Mouse (Mus musculus) liver, embryonic 14 days (tissue): ENCODE results near the gene Poldip2. TPM values are rescaled to one million over a fixed set of nuclear protein-coding genes. Genes with fewer than 3 reads are reported as not detected.

Source experiments
- polyA plus RNA-seq: library from polyadenylated mRNA; depleted of rRNA; stranded (reverse); fragments of >200 nt; gene quantifications from 2 replicates; pipeline ENCODE4 v1.2.3, GENCODE M21; 2012; rRNA removed

Gene Poldip2
- 24.1 and 28.3 TPM in 2 replicates for polyA plus RNA-seq

GRCm38 (mm10) chr11:78512025-78512957 is at the start of gene Poldip2, which contains the start of gene Tmem199:
Poldip2 (plus strand) TSS chr11:78512193.
Tmem199 (minus strand) TSS chr11:78512172.

GRCm38 (mm10) chr11:78465568-78466180 is 46.3 kb upstream of the Poldip2 start, which contains the start of gene Slc46a1:
Slc46a1 (plus strand) TSS chr11:78465697.

GRCm38 (mm10) chr11:78497544-78498522 is 14.2 kb upstream of the Poldip2 start, which contains the start of gene Sarm1:
Sarm1 (minus strand) TSS chr11:78497754.

GRCm38 (mm10) chr11:78499004-78499403 is 13.0 kb upstream of the Poldip2 start, which contains the start of gene Vtn:
Vtn (plus strand) TSS chr11:78499091.

GRCm38 (mm10) chr11:78502909-78503650 is 8.9 kb upstream of the Poldip2 start, which contains the start of gene Sebox:
Sebox (plus strand) TSS chr11:78503447.

GRCm38 (mm10) chr11:78536080-78536689 is 24.2 kb downstream of the Poldip2 start, which contains the start of the genes Tnfaip1 and Ift20:
Tnfaip1 (minus strand) TSS chr11:78536332.
Ift20 (plus strand) TSS chr11:78536361.

GRCm38 (mm10) chr11:78550168-78551058 is 38.4 kb downstream of the Poldip2 start, which contains the start of gene Tmem97:
Tmem97 (minus strand) TSS chr11:78550777.

Other genes with a start within 250 kb of the Poldip2 start
- gene BC030499, start 221.4 kb upstream of the Poldip2 start, polyA plus RNA-seq: 0.18 and 0.21 TPM in 2 replicates
- gene Spag5, start 210.7 kb upstream of the Poldip2 start, polyA plus RNA-seq: 36.6 and 42.5 TPM in 2 replicates
- 4.2 TPM in 2 replicates for gene Aldoc, start 189.2 kb upstream of the Poldip2 start, polyA plus RNA-seq
- gene Pigs, start 183.8 kb upstream of the Poldip2 start, polyA plus RNA-seq: 16.9 and 19.0 TPM in 2 replicates
- 30.0 and 34.5 TPM in 2 replicates for gene Unc119, start 168.7 kb upstream of the Poldip2 start, polyA plus RNA-seq
- not detected in 2 replicates for gene Foxn1, start 125.6 kb upstream of the Poldip2 start, polyA plus RNA-seq
- gene Slc13a2, start 90.0 kb upstream of the Poldip2 start, polyA plus RNA-seq: not detected in 2 replicates
- 3.1 and 3.4 TPM in 2 replicates for gene Slc46a1, start 46.5 kb upstream of the Poldip2 start, polyA plus RNA-seq
- 0.09 TPM in 2 replicates for gene Sarm1, start 14.4 kb upstream of the Poldip2 start, polyA plus RNA-seq
- 358 and 399 TPM in 2 replicates for gene Vtn, start 13.1 kb upstream of the Poldip2 start, polyA plus RNA-seq
- 0.17 and 0.23 TPM in 2 replicates for gene Sebox, start 8.7 kb upstream of the Poldip2 start, polyA plus RNA-seq
- gene Tmem199, start within 50 bp of the Poldip2 start, polyA plus RNA-seq: 14.0 and 15.5 TPM in 2 replicates
- gene Tnfaip1, start 24.1 kb downstream of the Poldip2 start, polyA plus RNA-seq: 6.9 and 7.5 TPM in 2 replicates
- 39.0 and 48.2 TPM in 2 replicates for gene Ift20, start 24.2 kb downstream of the Poldip2 start, polyA plus RNA-seq
- 35.7 and 37.5 TPM in 2 replicates for gene Tmem97, start 38.6 kb downstream of the Poldip2 start, polyA plus RNA-seq
- 4.7 and 5.2 TPM in 2 replicates for gene Nlk, start 185.2 kb downstream of the Poldip2 start, polyA plus RNA-seq
- gene Ccnq, start 239.5 kb downstream of the Poldip2 start, polyA plus RNA-seq: 16.3 and 19.1 TPM in 2 replicates